Mouse (Mus musculus) cerebellum, adult 8-10 months (tissue): ENCODE data around the gene Sox5.
A peak's percentile ranks its signal among the peaks of the same experiment; 100 is the strongest.

Source experiments
- DNase-seq: peaks from one replicate; pipeline ENCODE4 v3.0.0; 2022

Sox5 gene

DNA sequence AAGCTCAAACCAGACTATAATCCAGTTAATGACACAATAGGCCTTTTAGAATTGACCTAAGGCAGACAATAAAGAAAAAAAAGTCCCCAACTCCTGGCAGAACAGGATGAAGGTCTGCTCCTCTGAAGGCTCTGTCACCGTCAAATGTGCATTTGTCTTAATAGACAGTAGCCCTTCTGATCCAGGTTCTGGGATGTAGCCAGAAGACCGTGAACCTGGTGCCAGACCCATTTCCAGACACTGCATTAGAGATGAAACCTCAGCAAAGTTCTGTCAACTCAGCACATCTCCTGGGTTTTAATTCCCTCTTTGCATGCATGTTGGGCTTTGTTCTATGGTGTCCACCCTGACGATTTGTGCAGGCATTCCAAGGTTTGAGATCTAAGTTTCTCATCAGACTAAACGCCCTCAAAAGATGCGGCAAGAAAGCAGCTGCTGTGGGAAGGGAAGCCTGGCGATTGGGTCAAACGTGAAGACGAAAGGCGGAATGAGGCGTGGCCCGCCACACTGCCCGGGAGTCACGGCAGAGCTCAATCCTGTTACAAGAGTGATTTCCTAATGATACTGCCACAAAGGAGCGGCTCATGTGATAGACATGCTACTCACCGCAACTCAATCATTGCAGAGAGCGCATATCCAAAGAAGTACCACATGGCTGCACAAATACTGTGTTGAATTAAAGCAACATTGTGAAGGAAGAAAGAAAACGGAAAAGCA is 394.1 kb downstream of the Sox5 start:
- no peak for DNase-seq

GRCm38 (mm10) chr6:144380641-144381040 is 401.1 kb downstream of the Sox5 start:
- no peak for DNase-seq

GRCm38 (mm10) chr6:144380171-144380570 is 401.6 kb downstream of the Sox5 start:
- DNase-seq: no peak

DNA sequence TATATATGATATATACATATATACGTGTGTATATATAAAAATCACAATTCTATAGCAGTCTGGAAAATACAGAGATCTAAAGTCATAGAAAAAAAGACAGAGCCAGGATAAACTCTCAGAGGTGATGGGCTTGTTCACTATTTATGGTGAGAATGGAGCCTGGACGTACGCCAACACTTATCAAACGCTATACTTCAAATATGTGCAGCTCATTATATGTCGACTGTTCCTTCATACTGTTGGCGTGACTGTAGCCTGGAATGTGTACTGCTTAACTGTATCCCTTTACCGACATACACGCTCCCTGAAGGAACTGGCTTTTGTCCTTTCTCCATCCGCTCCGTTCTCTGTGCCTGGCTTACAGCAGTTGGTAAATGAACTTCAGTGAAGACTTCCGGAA is 407.0 kb downstream of the Sox5 start:
- DNase-seq: no peak

DNA sequence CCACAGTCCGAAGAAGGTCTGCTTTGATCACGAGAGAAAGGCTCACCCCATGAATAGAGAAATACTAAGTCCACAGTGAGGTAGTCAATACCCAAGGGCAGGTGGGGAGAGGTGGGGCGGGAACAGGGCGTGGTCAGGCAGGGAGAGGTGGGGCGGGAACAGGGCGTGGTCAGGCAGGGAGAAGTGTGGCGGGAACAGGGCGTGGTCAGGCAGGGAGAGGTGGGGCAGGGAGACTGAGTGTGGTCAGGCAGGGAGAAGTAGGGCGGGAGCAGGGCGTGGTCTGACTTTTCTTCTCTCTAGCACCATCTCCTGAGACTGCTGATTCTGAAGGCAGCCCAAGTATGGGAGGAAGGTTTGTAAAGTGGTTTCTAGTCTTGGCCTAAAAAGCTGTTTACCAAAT is 411.1 kb downstream of the Sox5 start:
- no peak for DNase-seq

DNA sequence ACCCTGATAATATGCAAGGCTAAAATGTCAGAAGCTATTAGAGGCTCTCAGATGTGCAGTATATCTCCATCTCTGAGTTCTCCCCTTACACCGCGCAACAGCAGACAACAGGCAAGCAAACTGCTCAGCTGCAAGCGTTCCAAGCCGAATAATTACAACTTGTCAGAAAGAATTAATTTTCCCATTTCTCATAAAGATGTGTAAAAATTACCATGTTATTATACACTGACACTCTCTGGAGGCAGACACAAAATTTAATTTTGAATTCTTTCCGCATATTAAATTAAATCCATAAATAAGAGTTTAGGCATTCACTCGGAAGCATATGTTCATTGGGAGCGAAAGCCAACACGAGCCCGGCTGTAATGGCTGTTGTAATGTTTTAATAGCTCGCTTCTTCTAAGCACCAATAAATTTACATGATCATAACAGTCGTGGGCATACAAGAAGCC is 414.1 kb downstream of the Sox5 start:
- DNase-seq: no peak

DNA sequence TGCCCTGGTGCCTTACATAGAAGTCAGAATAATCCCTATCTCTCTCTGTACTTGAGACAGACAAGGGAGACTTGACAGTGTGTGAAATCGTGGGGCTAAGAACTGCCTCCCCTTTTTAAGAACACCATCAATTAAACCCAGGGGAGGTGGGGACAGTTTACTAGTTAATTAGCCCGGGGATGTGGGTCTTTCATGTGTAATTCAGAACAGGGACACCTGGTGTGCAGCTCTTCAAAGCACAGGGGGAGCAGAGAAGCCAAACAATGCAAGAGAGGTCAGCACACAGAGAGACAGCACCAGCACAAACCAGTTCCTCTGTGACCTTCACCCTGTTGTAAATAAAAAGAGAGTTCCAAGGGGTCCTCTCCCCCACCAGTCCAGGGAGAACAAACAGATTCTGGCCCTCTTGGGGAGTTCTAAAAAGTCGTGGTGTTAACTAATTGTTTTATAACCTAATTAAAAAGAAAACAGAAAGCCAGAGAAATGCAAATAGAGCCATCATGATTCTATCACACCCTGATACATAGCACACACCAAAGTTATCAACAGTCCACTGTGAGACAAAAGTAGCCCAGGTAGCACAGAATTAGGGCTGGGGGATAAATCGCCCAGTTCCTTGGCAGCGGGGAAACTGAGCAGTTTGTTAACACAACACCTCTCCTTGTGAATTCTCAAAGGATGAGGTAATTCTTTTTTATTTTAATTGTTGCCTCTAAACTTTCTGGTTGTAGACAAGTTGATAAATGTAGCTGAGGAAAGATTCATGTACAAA is 420.3 kb downstream of the Sox5 start:
- no peak for DNase-seq

DNA sequence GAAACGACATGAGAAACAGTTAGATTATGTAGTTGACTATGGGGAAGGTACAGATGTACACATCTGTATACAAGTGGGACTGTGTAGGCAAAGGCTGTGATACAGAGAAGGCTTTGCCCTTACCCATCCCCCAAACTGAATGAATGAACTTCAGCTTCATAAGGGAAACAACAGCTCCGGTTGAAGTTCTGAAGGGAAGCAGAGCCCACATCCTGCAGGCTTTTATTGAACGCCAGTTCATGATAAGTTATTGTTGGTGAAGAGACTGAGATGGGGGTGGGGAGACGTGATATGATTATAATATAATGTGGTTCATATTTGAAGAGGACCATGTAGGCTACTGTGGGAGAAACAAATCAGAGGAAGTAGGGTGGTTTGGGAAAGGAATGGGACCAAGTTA is 424.7 kb downstream of the Sox5 start:
- DNase-seq: no peak

DNA sequence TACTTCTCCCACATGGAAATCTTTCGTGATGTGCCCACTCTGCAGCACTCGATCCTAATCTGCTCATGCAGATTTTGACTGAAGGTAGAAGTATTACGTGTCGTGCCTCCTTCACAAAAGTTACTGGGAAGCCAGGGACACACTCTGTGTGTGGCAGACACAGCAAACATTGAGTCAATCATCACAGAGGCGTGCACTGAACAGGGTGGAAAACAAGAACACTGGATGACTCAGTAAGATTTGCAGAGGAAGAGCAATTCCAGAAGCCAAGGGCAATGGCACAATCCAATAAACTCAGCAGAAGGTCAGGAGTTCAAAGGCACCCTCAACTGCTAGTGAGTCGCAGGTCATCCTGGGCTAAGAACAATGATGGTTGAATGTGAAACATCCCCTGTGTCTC is 430.7 kb downstream of the Sox5 start:
- no peak for DNase-seq

GRCm38 (mm10) chr6:144343338-144343737 is 438.4 kb downstream of the Sox5 start:
- peak; percentile 6 for DNase-seq

DNA sequence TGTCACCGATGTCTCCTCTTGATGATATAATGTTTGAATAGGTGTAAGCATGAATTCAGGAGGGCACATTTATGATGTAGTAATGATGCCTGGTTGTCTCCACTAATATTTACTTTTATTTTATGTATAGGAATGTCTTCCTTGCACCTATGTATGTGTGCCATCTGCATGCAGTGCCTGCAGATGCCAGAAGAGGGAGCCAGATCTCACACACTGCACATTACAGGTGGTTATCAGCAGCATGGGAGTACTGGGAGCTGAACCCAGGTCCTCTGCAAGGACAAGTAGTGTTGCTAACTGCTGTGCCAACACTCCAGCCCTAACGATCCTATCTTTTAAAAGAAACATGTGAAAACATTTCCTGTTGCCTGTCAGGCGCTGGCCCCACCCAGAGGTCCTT is 442.2 kb downstream of the Sox5 start:
- no peak for DNase-seq

DNA sequence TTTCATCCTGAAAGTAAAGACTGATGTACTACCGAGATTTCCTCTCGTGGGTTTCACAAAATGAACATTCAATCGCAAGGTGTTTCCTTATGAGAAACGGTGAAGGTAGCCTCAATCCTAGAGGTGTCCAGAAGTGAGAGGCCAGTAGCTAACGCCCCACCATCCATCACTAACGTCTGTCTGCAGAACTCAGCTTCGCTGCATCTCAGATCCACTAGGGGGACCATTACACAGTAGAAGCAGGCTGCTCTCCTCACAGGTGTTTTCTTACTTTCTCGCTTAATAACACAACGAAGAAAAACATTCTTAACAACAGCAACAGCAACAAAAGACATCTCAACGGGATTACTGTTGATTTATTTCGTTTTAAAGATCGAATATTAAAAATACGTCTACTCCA is 442.8 kb downstream of the Sox5 start:
- DNase-seq: no peak

DNA sequence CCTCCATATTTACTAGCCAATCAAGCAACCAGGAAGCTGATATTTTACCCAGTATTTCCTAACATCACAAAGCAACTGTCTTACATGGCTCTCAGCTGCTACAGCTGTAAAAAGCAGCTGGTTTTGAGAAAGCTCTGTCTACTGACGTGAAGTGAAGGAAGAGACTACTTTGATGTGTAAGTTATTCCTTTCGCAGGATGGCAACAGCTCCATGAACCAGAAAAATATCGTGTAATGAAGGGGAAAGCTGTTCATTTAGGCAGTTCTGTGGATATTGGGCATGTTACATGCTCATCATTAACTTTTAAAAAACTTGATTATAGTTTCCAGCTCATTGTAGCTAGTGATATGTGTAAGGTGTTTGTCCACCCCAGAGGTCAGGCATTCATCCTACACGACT is 443.6 kb downstream of the Sox5 start:
- no peak for DNase-seq

DNA sequence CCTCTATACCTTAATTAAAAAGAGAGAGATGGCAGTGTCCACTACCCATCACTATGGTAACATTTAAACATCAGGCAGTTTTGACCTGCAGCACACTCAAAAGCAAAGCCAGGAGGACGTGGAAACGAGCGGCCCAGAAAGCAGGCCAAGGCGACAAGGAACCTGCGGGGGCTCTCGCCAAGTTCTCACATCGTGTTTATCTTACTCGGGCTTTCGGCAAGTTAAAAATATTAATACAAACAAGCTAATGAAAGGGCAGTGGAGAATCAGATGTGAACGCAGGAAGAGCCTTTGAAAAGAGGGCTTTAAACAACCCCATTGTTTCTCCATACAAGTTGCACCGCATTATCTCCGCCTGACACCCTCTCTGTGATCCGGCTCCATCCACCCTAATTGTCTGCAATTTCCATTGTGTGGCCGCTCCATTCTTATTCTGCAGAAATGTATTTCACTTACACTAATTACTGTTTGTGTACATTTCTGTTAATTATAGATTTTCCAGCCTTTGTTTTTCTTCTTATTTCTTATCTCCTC is 444.3 kb downstream of the Sox5 start:
- DNase-seq: no peak

GRCm38 (mm10) chr6:144336789-144337188 is 445.0 kb downstream of the Sox5 start:
- DNase-seq: no peak

- no peak for DNase-seq
Measured at GRCm38 (mm10) chr6:144333146-144333545, 448.6 kb downstream of the Sox5 start.

GRCm38 (mm10) chr6:144332027-144332426 is 449.8 kb downstream of the Sox5 start:
- no peak for DNase-seq

DNA sequence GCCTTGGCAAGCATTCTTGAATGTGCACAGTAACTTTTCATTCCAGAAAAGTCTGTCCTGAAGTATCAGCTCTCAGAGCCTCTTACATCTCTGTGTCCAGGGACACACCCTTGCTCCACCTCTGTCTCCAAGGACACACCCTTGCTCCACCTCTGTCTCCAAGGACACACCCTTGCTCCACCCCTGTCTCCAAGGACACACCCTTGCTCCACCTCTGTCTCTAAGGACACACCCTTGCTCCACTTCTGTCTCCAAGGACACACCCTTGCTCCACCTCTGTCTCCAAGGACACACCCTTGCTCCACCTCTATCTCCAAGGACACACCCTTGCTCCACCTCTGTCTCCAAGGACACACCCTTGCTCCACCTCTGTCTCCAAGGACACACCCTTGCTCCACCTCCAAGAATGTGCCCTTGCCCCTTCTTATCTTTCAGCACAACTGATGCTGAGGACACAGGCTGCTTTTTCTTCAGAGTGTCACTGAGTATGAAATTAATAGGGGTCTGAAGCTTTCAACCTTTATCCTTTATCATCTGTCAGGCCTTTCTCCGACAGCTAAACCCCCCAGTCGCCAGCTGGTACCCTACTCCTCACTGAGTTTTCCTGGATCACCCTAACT is 452.4 kb downstream of the Sox5 start:
- no peak for DNase-seq

DNA sequence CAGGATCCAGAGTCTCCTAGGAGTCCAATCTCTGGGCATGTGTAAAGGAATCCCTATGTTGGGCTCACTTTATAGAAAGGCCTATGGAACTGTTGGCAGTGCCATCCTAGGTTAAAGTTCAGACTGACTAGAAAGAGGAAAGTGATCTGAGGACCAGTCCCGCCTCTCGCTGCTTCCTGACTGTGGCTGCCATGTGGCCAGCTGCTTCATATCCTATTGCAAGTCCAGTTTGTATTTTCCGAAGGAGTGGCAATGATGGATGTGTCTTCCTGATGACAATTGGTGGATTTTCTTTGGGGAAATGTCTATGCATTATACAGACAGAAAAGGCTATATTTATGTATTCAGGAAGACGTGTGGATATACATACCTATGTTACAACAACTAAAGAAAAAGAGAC is 453.0 kb downstream of the Sox5 start:
- DNase-seq: no peak

GRCm38 (mm10) chr6:144326817-144327216 is 455.0 kb downstream of the Sox5 start:
- no peak for DNase-seq

GRCm38 (mm10) chr6:144323372-144323771 is 458.4 kb downstream of the Sox5 start:
- no peak for DNase-seq

DNA sequence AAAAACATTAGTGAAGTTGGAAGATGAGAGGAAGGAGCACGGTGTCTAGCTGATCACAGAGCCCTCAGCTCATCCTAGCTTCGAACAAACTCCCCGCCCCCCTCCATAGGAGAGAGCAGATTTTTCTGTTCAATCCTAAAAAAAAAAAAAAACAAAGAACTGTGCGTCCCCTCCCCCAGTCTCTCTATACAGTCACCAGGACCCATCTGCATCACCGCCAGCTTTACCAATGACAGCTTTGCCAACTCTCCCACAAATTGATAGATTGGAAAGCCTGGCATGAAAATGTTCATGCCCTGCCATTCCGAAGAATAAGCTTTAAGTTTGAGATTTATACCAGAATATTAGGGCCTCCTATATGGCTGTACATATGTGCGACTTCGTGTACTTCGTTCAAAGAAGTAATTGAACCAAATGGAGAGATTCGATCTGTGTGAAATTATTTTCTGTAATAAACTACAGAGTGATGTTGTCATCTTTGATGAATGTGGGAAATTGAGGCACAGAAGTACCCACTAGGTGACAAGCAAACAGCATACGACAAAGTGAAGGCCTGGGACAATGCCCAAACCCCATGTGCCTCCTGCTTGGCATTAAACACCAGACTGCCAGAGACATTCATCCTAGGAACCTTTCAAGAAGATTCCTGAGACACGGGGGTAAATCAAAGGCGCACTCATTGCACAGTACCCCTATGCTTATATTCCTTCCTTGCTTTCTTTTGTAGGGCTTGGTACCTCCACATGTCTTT is 459.3 kb downstream of the Sox5 start:
- DNase-seq: no peak

- DNase-seq: no peak
Measured at GRCm38 (mm10) chr6:144320327-144320726, 461.4 kb downstream of the Sox5 start.
